Mouse (Mus musculus) stomach, embryonic 16.5 days (tissue): ENCODE measurements around the gene Stim2. TPM values are rescaled to one million over a fixed set of nuclear protein-coding genes. Genes with fewer than 3 reads are reported as not detected.

Experiments used
- ATAC-seq: fragments of 200-750 bp; cut with Nextera tagmentation; 2 replicates; pipeline ENCODE4 v1.8.0; 2017; ENCODE audit warnings: moderate number of reproducible peaks, moderate TSS enrichment; ENCODE audit not compliant: insufficient read depth, low FRiP score
- H3K27ac ChIP-seq: fragments of 300-500 bp; sonication (generic); 2 replicates; pipeline ENCODE4 v1.5.1; 2014; ENCODE audit warnings: low read length
- H3K27me3 ChIP-seq: fragments of 300-500 bp; sonication (generic); 2 replicates; pipeline ENCODE4 v1.6.1; 2014; ENCODE audit warnings: low read length, control low read depth, mixed read lengths; ENCODE audit not compliant: control insufficient read depth, insufficient read depth
- H3K36me3 ChIP-seq: fragments of 300-500 bp; sonication (generic); 2 replicates; pipeline ENCODE4 v1.6.1; 2014; ENCODE audit warnings: low read length; ENCODE audit not compliant: control insufficient read depth, insufficient read depth
- H3K4me1 ChIP-seq: fragments of 300-500 bp; sonication (generic); 2 replicates; pipeline ENCODE4 v1.6.1; 2014; ENCODE audit warnings: low read length, control low read depth, mixed read lengths; ENCODE audit not compliant: control insufficient read depth, insufficient read depth
- H3K4me2 ChIP-seq: fragments of 300-500 bp; sonication (generic); 2 replicates; pipeline ENCODE4 v1.6.1; 2014; ENCODE audit warnings: low read depth, low read length, mixed read lengths
- H3K4me3 ChIP-seq: fragments of 300-500 bp; sonication (generic); replicated peaks from 2 replicates; pipeline ENCODE4 v1.5.1; 2014; ENCODE audit warnings: mild to moderate bottlenecking, low read length
- H3K9ac ChIP-seq: fragments of 300-500 bp; sonication (generic); 2 replicates; pipeline ENCODE4 v1.6.1; 2014; ENCODE audit warnings: low read length
- H3K9me3 ChIP-seq: fragments of 300-500 bp; sonication (generic); replicated peaks from 2 replicates; pipeline ENCODE4 v1.6.1; 2016; ENCODE audit warnings: low read length, control low read depth; ENCODE audit not compliant: control insufficient read depth
- WGBS: fragments of 180-500 bp; shearing (Covaris S2); extraction: QIAGEN DNeasy Blood & Tissue Kit; methylation state at CpG from one replicate; pipeline ENCODE4 v1.1.7; 2014; 5-methylcytosine and 5-hydroxymethylcytosine counted together
- polyA plus RNA-seq: library from polyadenylated mRNA; unstranded; fragments of >200 nt; fragmentation: Nextera tagmentation; extraction: Ambion mirVana; gene quantifications from 2 replicates; pipeline ENCODE4 v1.2.1, GENCODE M21; 2015

The Stim2 gene
- polyA plus RNA-seq, 1 experiment from 2014 or later, result 15.9 TPM

DNA sequence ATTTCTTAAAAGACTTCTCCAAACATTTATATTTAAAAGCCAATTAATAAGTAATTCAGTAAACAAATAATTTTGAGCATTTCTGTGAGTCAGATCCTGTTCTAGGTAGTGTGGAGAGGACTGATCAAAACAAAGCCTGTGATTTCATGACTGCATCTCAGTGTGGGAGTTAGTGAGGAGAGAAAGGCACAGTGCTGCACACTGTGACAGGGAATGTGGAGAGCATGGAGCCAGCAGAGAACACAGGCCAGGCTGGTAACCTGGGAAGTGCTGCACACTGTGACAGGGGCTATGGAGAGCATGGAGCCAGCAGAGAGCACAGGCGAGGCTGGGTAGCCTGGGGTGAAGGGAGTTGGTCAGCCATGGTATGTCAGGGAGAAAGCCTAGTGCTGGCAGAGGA is 48.1 kb downstream of the Stim2 start:
- H3K9me3 ChIP-seq, result no peaks in the 10 kb centered on the region
- H3K4me3 ChIP-seq, result no peak overlapping the region
- no peak overlapping the region for H3K9ac ChIP-seq
- 70% methylated on average over 1 of the region's 1 CpGs for WGBS
- H3K4me2 ChIP-seq, result no peak overlapping the region
- no peaks in the 10 kb centered on the region for H3K36me3 ChIP-seq
- peaks cover 16% of the 10 kb centered on the region for H3K4me1 ChIP-seq
- no peak overlapping the region for H3K27ac ChIP-seq
- ATAC-seq, result no peak
- no peaks in the 10 kb centered on the region for H3K27me3 ChIP-seq

DNA sequence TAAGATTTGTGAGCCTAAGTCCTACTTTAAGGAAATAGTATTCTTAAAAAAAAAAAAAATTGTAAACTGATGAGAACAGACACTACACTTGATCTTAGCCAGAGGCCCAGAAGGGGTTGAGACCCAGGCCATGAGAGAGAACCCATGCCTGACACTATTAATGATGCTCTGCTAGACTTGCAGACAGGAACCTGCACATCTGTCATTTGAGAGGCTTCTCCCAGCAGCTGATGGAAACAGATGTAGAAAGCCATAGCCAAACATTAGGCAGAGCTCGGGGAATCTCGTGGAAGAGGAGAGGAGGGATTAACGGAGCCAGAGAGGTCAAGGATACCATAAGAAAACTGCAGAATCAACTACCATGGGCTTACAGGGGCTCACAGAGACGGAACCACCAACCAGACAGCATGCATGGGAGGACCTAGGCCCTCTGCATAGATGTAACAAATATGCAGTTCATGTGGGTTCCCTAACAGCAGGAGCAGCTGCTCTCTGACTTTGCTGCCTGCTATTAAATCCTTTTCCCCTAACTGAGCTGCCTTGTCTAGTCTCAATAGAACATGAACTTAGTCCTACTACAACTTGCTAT is 50.9 kb downstream of the Stim2 start:
- Histone ChIP-seq H3K9me3 (no peaks in the 10 kb centered on the region), H3K4me1 (peaks cover 16% of the 10 kb centered on the region), H3K27me3 (no peaks in the 10 kb centered on the region), H3K9ac (no peak overlapping the region), H3K4me2 (no peak overlapping the region), H3K36me3 (no peaks in the 10 kb centered on the region), H3K4me3 (no peak overlapping the region), H3K27ac (no peak overlapping the region)
- no peak for ATAC-seq
- 40% methylated on average over 4 of the region's 4 CpGs for WGBS

DNA sequence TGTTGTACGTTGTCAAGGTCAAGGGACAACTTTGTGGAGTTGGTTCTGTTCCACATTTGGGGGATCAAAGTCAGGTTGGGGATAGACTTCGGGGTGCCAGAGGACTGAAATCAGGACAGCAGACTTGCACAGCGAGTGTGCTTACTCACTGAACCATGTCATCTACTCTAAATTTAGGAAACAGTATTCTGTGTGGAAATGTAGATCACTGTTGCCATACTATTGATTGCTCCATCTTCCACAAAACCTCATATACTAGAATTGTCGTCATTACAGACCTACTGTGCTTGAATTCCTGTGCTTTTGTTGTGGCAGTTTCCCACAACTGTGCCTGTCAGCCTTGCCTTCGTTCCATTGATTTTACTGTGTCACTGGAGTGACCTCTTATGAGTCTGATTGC is 51.6 kb downstream of the Stim2 start:
- Histone ChIP-seq H3K9me3 (no peaks in the 10 kb centered on the region), H3K4me2 (no peak overlapping the region), H3K27me3 (no peaks in the 10 kb centered on the region), H3K36me3 (no peaks in the 10 kb centered on the region), H3K27ac (no peak overlapping the region), H3K4me1 (peaks cover 16% of the 10 kb centered on the region), H3K4me3 (no peak overlapping the region), H3K9ac (no peak overlapping the region)
- WGBS, result 80% methylated on average over 5 of the region's 5 CpGs
- no peak for ATAC-seq

DNA sequence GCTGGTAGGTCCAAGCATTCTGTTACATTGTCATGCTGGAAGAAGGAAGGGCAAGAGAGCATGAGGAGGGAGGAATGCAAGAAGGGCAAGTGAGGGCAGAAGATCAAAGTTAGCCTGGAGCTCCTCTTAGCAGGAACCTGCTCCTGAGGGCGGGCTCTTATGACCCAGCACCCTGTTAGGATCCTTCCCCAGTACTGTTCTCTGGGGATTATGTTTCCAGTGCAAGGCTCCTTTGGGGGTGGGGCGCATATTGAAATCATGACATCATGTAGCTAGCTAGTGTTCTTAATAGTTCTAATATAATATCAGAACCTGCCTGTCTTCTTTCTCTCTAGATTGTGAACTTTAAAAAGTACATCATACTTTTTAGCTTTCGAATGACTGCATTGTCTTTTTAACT is 52.8 kb downstream of the Stim2 start:
- Histone ChIP-seq H3K36me3 (no peaks in the 10 kb centered on the region), H3K27ac (no peak overlapping the region), H3K9me3 (no peaks in the 10 kb centered on the region), H3K4me2 (no peak overlapping the region), H3K4me3 (no peak overlapping the region), H3K9ac (no peak overlapping the region), H3K27me3 (no peaks in the 10 kb centered on the region), H3K4me1 (peaks cover 16% of the 10 kb centered on the region)
- 86% methylated on average over 3 of the region's 3 CpGs for WGBS
- ATAC-seq, result no peak

DNA sequence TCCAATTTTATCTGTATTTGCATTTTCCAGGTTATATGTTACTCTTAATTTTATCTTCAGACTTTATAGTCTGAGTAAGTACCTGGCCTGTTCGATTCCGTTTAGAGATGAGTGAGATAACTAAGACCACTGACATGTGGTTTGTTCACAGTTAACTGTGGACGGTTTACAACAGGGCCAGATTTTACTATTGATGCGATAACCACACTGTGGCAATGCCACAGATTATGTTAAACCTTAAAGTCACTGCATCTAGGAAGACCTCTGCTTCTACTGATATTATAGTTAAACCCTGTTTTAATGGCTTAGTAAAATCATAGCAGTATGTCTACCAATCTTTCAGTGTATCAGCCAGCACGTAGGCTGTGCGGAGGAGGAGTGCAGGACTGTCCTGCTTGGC is 53.9 kb downstream of the Stim2 start:
- no peaks in the 10 kb centered on the region for H3K36me3 ChIP-seq
- no peaks in the 10 kb centered on the region for H3K9me3 ChIP-seq
- no peak overlapping the region for H3K27ac ChIP-seq
- peaks cover 16% of the 10 kb centered on the region for H3K4me1 ChIP-seq
- no peak overlapping the region for H3K4me2 ChIP-seq
- no peak overlapping the region for H3K9ac ChIP-seq
- H3K4me3 ChIP-seq, result no peak overlapping the region
- ATAC-seq, result no peak
- WGBS, result 84% methylated on average over 6 of the region's 6 CpGs
- no peaks in the 10 kb centered on the region for H3K27me3 ChIP-seq

DNA sequence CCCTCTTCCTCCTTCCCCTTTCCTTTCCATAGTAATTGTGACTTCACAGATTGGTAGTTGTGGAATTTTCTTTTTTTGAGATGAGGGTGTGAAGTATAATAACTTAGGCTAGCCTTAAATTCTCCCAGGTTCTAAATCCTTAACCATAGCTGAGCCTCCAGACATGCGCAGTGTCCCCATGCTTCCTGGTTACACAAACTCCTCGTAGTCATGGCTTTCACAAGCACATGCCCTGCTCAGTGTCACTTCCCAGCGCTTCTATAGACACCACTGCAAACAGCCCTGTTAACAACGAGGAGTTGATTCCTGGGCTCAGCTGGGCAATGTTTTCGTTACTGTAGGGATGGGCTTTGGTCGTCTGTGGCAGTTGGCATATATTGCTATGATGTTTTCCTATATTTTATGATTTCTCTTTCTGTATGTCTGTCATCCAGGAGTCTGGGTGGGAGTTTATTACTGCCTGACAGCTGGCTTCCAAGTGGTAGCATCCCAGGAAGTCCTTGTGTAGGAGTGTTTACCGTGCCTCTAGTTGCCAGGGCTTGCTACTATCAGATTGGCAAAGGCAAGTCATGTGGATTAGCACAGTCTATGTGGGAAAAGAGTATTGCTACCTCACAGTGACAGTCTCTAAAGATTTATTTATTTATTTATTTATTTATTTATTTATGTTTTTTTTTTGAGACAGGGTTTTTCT is 55.5 kb downstream of the Stim2 start:
- H3K4me2 ChIP-seq, result no peak overlapping the region
- H3K27ac ChIP-seq, result no peak overlapping the region
- no peak overlapping the region for H3K9ac ChIP-seq
- H3K27me3 ChIP-seq, result no peaks in the 10 kb centered on the region
- 80% methylated on average over 7 of the region's 7 CpGs for WGBS
- no peak overlapping the region for H3K4me3 ChIP-seq
- peaks cover 10% of the 10 kb centered on the region; the same call in 1 of the 2 replicates for H3K4me1 ChIP-seq
- H3K36me3 ChIP-seq, result no peaks in the 10 kb centered on the region
- no peaks in the 10 kb centered on the region for H3K9me3 ChIP-seq
- ATAC-seq, result no peak

DNA sequence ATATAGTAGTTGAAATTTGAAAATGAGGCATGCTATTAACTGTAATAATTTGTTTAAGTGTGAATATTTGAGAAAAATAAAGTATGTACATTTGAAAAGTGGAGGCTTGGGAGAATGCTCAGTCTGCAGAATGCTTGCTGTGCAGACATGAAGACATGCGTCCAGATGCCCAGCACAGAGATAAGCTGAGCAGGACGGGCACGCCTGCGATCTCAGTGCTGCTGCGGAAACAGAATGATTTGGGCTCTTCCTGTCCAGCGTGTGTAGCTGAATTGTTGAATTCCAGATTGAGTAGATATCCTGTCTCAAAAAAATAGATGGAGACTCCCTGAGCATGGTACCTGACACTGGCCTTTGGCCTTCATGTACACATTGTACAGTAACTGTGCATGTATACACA is 58.0 kb downstream of the Stim2 start:
- H3K27ac ChIP-seq, result no peak overlapping the region
- no peaks in the 10 kb centered on the region for H3K4me1 ChIP-seq
- ATAC-seq, result no peak
- H3K27me3 ChIP-seq, result no peaks in the 10 kb centered on the region
- WGBS, result 82% methylated on average over 6 of the region's 6 CpGs
- no peaks in the 10 kb centered on the region for H3K9me3 ChIP-seq
- H3K9ac ChIP-seq, result no peak overlapping the region
- no peak overlapping the region for H3K4me2 ChIP-seq
- H3K4me3 ChIP-seq, result no peak overlapping the region
- no peaks in the 10 kb centered on the region for H3K36me3 ChIP-seq

DNA sequence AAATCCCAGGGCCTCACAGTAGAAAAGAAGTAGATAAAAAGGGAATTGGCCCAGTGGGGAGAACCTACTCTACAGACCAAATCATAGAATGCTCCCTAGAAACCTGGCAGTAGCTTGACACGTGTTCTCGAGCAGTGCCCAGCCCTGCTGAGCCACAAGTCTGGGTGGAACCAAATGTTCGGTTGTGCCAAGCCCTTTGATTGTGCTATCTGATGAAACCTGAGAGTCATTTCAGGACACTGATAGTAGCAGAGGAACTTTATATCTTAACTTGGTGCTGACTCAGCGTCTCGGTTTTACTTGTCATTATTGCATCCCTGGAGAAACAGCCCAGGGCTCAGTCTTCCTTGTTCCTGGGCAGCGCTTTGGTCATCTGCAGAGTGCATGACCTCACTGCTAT is 61.7 kb downstream of the Stim2 start:
- Histone ChIP-seq H3K27me3 (no peaks in the 10 kb centered on the region), H3K9me3 (no peaks in the 10 kb centered on the region), H3K36me3 (no peaks in the 10 kb centered on the region), H3K27ac (no peak overlapping the region), H3K4me1 (no peaks in the 10 kb centered on the region), H3K9ac (no peak overlapping the region), H3K4me3 (no peak overlapping the region), H3K4me2 (no peak overlapping the region)
- 80% methylated on average over 6 of the region's 6 CpGs for WGBS
- ATAC-seq, result no peak; the same call in 1 of the 2 replicates

DNA sequence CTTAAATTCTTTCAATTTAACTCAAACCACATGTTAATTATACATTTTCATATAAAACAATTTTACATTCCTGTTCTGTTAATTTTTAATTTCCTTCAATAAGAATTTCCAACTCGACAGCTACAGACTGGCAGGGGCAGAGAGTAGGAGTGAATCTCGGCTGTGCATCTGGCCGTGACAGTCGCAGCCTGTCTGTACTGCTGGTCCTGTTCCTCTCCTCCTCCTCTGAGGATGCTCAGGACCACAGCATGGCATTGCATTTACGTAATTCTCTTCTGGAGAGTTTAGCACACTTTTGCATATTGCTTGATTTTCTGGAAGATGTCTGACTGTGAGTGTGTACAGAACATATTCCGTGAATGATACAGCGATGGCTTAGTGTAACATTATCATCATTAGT is 63.8 kb downstream of the Stim2 start:
- WGBS, result 80% methylated on average over 7 of the region's 7 CpGs
- Histone ChIP-seq H3K27ac (no peak overlapping the region), H3K36me3 (no peaks in the 10 kb centered on the region), H3K4me2 (no peak overlapping the region), H3K9ac (no peak overlapping the region), H3K27me3 (no peaks in the 10 kb centered on the region), H3K4me3 (no peak overlapping the region), H3K4me1 (no peaks in the 10 kb centered on the region), H3K9me3 (no peaks in the 10 kb centered on the region)
- no peak for ATAC-seq
